Mouse (Mus musculus) gonadal fat pad, adult 2 months (tissue): Measurements from ENCODE around the gene Il27ra. TPM values are rescaled to one million over a fixed set of nuclear protein-coding genes. Genes with fewer than 3 reads are reported as not detected.
"Not testable (repeated sequence)": the region's sequence is repeated elsewhere in the genome, so short reads cannot be mapped to it uniquely, and the experiment has no call there.

Experiments used
- DNase-seq: peaks from one replicate; pipeline ENCODE4 v3.0.0-alpha.2; 2012; ENCODE audit warnings: low read depth
- polyA plus RNA-seq: library from polyadenylated mRNA; depleted of rRNA; stranded (reverse); fragments of >200 nt; gene quantifications from 2 replicates; pipeline ENCODE4 v1.2.3, GENCODE M21; 2012

The Il27ra gene
- polyA plus RNA-seq, 1 experiment: 3.1 TPM

- DNase-seq: no peak
These were observed 21.3 kb downstream of the Il27ra start, which contains the start of gene Palm3 for GRCm38 (mm10) chr8:84021096-84021495. TSS of gene Palm3 (plus strand) at chr8:84021471.

DNA sequence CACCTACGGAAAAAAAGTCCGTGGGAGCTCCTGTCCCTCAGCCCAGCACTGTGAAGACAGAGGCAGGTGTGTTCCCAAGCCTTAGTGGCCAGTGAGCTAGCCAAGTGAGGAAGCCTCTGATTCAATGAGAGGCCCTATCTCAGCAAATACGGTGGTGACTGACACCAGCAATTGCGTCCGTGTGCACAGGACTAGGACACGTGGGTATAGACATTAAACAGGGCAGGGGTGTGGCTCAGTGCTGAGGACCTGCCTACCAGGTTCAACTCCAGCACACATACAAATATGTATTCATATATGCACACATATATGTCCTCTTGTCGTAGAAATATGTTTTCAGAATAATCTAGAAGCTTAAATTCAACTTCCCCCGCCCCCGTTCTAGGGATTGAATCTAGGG lies 22.7 kb downstream of the Il27ra start:
- DNase-seq: no peak

- no peak for DNase-seq
These were observed 26.6 kb downstream of the Il27ra start for GRCm38 (mm10) chr8:84015833-84016232.

- DNase-seq: no peak
These were observed 29.8 kb downstream of the Il27ra start for GRCm38 (mm10) chr8:84012499-84013165.

DNA sequence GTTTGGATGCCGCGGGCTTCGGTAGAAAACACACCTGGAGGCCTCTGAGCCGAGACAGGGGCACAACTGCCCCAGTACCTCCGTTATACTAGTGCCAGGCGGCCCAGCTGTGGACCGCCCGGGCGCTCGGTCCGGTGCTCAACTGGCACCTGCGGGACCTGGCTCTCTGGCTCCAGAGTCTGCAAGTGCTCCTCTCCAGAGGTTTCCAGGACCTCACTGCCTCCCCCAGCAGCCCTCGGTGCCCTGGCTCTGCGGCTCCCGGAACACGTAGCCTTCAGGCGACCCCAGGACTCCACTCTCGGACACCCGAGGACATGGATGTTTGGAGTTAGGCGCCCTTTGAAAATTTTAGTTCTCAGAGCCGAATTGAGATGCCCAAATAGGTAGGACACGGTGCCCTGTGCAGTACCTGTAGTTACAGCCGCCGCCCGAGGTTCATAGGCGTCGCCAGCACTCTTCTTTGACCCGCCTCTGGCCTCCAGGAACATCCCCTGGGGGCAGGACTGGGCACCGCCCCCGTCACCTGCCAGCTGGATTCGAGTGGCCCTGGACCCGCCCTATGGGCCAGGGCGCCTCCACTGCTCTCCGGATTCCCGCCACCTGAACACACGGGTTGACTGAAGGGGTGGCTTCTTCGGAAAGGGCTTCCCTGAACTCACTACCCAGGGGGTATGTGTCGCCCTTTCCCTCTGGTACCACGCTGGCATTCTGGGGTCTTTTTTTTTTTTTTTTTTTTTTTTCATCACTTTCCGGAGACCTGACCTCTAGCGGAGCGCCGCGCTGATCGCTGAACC lies 30.5 kb downstream of the Il27ra start, which contains the start of gene 2210011C24Rik:
Gene 2210011C24Rik (minus strand): TSS at position 467 of the 794 bp plus-strand sequence.
- no peak for DNase-seq

GRCm38 (mm10) chr8:84010625-84011611 lies 31.5 kb downstream of the Il27ra start:
- no peak for DNase-seq

DNA sequence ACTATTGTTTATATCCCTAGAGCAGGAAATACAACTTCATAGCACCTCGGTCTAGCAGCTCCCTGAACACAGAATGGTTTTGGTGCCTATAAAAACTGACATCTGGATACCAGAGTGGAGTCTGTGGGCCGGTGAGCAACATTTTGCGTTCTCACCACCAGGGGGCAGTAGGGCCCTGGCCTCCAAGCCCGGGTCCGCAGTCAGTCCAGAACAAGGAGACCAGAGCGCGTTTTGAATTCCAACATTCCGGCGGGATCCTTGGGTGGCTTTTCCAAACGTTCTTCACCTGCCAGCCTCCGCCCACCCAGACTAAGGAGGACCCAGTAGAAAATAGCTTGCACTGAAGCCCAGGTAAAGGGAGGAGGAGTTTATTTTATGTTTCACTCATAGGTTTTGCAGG lies 32.5 kb downstream of the Il27ra start:
- no peak for DNase-seq

GRCm38 (mm10) chr8:84008362-84008761 lies 34.0 kb downstream of the Il27ra start:
- DNase-seq: no peak

DNA sequence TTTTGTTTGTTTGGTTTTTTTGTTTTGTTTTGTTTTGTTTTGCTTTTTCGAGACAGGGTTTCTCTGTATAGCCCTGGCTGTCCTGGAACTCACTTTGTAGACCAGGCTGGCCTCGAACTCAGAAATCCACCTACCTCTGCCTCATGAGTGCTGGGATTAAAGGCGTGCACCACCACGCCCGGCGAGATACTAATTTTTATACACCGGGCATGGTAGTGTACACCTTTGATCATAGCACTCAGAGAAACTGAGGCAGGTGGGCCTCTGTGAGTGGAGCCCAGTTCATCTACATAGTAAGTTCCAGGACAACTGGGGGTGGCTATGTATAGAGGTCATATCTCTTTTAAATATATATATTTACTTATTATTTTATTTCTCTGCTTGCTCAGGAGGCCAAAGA lies 36.9 kb downstream of the Il27ra start:
- DNase-seq: not testable (repeated sequence)

GRCm38 (mm10) chr8:84004533-84005201 lies 37.7 kb downstream of the Il27ra start:
- DNase-seq: peak; percentile 54

DNA sequence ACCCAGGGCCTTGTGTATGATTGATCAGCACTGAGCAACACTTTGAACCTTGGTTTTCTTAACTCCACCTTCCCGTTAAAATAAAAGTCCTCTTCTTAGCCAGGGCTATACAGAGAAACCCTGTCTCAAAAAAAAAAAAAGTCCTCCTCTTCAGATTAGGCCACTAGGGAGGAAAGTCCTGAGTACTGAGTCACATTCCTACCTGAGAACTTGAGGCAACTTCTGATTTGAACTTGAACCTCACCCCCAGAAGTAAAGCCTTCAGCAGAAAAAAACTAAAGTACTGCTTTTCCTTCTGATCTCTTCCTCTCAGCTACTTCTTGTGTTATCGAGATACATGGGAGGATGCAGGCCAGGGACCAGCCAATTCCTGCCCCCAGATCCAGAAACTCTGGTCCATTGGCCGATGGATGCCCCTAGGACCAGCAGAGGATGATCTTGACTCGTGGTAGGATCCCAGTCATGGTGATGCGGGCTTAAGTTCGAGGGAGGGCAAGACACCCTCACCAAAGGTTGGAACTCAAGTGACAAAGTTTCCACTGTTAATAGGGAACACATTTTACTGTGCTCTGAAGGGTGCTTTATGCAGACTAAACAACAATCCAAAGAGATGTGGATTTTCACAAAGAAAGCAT lies 38.7 kb downstream of the Il27ra start:
- DNase-seq: no peak

- DNase-seq: no peak
These were observed 39.3 kb downstream of the Il27ra start for GRCm38 (mm10) chr8:84002957-84003611.

DNA sequence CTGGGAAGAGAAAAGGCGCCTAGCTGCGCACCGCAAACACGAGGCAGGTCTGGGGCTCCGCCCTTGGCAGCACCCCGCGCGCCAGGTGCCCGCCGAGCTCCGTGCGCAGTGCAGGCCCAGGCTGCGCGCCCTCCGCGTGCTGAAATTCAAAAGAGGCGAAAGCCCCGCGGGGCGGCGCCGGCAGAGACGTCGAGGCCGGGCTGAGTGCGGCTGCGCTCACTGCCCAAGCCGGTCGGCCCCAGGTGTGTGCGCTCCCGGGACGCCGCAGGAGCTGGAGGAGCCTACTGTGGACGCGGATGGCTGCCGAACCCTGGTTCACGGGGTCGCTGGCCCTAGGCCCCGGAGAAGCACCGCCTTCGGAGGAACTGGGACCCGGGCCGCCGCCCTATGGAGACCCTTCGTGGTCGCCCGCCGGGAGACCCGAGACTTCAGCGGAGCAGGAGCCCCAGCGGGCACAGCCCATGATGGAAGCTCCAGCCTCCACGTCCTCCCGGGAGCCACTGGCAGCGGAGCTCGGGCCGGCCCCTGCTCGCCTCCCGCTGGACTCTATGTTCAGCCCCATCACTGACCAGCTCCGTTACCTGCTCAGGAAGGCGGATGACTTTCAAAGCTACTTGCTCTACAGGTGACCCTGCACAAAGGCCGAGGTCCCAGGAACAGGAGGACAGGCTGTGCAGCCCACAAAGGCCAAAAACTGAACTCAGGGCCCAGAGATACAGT lies 40.9 kb downstream of the Il27ra start, which contains the start of gene 1700067K01Rik:
Gene 1700067K01Rik (plus strand): TSS at position 222 of the 720 bp plus-strand sequence.
- no peak for DNase-seq

DNA sequence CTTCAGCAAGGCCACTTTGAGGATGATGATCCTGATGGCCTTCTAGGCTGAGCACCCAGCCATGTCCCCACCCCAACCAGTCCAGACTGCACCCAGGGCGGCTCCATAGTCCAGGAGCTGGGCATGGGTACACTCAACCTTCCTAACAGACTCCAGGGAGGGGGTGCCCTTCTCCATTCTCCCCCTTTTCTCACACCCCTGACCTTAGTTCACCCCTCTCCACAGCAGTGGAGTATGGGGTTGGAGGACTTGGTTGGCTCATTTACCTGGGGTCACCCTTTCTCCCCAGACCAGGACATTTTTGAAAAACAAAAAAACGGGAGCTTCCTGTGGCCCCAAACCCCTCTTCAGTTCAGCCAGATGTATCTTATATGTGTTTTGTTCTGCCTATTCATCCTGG lies 42.6 kb downstream of the Il27ra start:
- DNase-seq: no peak

DNA sequence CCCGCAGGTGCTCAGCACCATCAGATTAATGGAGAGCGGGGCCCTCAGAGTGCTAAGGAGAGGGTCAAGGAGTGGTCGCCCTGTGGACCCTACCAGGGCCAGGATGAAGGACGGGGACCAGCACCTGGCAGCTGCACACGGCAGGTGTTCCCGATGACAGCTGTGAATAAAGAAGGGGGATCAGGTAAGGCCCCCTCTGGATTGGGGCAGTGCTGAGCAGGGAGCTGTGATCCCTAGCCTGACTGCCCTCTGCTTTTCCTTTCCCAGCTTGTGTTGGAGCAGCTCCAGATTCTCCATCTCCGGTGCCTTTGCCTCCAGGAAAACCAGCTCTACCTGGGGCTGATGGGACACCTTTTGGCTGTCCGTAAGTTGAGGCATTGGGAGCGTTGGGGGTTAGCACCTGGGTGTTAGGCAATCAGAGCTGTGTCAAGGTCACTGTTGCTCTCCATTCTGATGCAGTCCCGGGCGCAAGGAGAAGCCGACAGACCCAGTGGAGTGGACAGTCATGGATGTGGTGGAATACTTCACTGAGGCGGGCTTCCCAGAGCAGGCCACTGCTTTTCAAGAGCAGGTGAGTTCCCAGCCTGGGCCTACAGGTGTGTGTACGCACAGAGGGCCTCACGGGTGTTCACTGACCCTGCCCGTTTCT lies 43.2 kb downstream of the Il27ra start:
- no peak for DNase-seq

DNA sequence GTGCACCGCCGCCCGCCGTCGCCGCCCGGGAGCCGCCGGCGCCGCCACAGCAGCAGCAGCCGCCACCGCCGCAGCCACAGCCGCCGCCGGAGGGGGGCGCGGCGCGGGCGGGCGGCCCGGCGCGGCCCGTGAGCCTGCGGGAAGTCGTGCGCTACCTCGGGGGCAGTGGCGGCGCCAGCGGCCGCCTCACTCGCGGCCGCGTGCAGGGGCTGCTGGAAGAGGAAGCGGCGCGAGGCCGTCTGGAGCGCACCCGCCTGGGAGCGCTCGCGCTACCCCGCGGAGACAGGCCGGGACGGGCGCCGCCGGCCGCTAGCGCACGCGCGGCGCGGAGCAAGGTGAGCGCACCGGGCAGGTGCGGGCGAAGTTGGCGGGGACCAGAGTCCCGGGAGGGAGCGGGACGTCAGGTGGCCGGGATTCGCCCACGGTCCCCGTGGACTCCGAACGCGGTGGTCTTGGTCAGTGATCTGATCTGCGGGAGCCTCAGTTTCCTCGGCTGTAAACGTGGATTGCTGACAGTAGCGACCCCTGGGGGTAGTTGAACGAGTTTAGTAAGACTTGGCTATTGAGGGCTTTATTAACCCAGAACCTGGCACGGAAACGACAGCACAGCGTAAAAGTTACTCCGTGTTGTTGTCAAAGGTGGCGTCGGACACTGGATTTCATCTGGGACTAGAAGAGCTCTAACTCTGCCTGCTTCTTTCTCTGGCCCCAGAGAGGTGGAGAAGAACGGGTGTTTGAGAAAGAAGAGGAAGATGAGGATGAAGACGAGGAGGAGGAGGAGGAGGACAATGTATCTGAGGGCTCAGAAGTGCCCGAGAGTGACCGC lies 43.9 kb downstream of the Il27ra start:
- no peak for DNase-seq

DNA sequence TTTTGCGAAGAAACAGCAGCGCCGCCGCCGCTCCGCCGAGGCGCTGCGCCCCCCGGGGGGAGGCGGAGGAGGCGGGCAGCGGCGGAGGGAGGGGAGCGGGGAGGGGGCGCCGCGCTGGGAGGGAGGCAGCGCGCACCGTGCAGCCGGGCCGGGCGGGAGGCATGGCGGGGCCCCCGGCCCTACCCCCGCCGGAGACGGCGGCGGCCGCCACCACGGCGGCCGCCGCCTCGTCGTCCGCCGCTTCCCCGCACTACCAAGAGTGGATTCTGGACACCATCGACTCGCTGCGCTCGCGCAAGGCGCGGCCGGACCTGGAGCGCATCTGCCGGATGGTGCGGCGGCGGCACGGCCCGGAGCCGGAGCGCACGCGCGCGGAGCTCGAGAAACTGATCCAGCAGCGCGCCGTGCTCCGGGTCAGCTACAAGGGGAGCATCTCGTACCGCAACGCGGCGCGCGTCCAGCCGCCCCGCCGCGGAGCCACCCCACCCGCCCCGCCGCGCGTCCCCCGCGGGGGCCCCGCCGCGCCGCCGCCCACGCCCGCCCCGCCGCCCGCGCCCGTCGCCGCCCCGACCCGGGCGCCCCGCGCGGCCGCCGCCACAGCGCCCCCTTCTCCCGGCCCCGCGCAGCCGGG lies 44.8 kb downstream of the Il27ra start, which contains the start of gene Samd1:
Gene Samd1 (plus strand): TSS at position 162 of the 631 bp plus-strand sequence.
- no peak for DNase-seq
